Mouse (Mus musculus) C2C12 (cell line): ENCODE measurements around the gene Nedd9. TPM values are rescaled to one million over a fixed set of nuclear protein-coding genes. Genes with fewer than 3 reads are reported as not detected.

ENCODE experiments used
- H3K27me3 ChIP-seq: one replicate; pipeline ENCODE4 v1.6.1; 2011; ENCODE audit not compliant: control insufficient read depth, insufficient read depth, insufficient read length
- H3K36me3 ChIP-seq: one replicate; pipeline ENCODE4 v1.6.1; 2011; ENCODE audit not compliant: control insufficient read depth, insufficient read depth
- H3K4me3 ChIP-seq: one replicate; pipeline ENCODE4 v1.5.1; 2011; ENCODE audit warnings: mild to moderate bottlenecking, control low read depth; ENCODE audit not compliant: poor library complexity, insufficient read depth, severe bottlenecking
- H3K79me2 ChIP-seq: one replicate; pipeline ENCODE4 v1.6.1; 2011; ENCODE audit not compliant: control insufficient read depth, insufficient read depth
- H3K79me3 ChIP-seq: one replicate; pipeline ENCODE4 v1.6.1; 2011; ENCODE audit warnings: low read depth, control low read depth
- H3ac ChIP-seq: one replicate; pipeline ENCODE3; 2011; ENCODE audit warnings: low read depth; ENCODE audit not compliant: control insufficient read depth, insufficient read length
- CEBPB ChIP-seq: IDR thresholded peaks from one replicate; pipeline ENCODE4 v1.6.1; 2011; ENCODE audit warnings: low read depth, mild to moderate bottlenecking, control low read depth, moderate library complexity
- CTCF ChIP-seq: IDR thresholded peaks from one replicate; pipeline ENCODE4 v1.5.1; 2011; ENCODE audit not compliant: control insufficient read depth, insufficient read depth, insufficient read length
- FOSL1 ChIP-seq: IDR thresholded peaks from one replicate; pipeline ENCODE4 v1.8.0; 2011; ENCODE audit warnings: mild to moderate bottlenecking, low read length; ENCODE audit not compliant: poor library complexity, insufficient read depth, severe bottlenecking
- MAX ChIP-seq: IDR thresholded peaks from one replicate; pipeline ENCODE4 v1.6.1; 2011; ENCODE audit warnings: mild to moderate bottlenecking, control low read depth
- MYOD1 ChIP-seq: IDR thresholded peaks from one replicate; pipeline ENCODE4 v1.6.1; 2011; ENCODE audit warnings: low read depth; ENCODE audit not compliant: control insufficient read depth, insufficient read length
- MYOG ChIP-seq: IDR thresholded peaks from one replicate; pipeline ENCODE4 v1.6.1; 2011; ENCODE audit not compliant: control insufficient read depth, insufficient read length; ENCODE audit errors: extremely low read depth
- USF1 ChIP-seq: IDR thresholded peaks from one replicate; pipeline ENCODE4 v1.6.1; 2011; ENCODE audit warnings: low read depth, mild to moderate bottlenecking, control low read depth, moderate library complexity
- polyA plus RNA-seq: library from polyadenylated mRNA; unstranded; fragments of >200 nt; fragmentation: generic; extraction: Trizol; gene quantifications from one replicate; pipeline ENCODE4 v1.2.1, GENCODE M21; 2012; ENCODE audit warnings: missing spikeins

Nedd9 gene
- polyA plus RNA-seq, 1 experiment = 6.7 TPM

DNA sequence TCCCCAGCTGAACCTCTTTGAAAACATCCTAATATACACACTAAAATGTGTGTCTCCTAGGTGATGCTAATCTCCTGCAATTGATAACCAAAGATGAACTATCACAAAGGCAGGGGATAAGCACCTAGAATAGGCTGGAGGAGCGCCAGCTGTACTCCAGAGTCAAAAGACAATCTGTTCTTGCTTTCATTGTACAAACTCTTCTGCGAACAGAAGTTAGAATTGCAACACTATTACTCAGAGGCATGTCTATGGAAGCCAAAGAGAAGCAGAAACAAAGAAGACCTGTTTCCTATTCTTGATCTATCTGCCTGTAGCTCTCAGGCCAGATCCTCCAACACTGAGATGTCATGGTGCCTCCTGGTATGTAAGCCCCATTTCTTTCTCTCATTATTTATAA lies 38.0 kb downstream of the Nedd9 start:
- no peak overlapping the region for H3K4me3 ChIP-seq
- H3K36me3 ChIP-seq = no peaks in the 10 kb centered on the region
- H3K79me2 ChIP-seq = no peaks in the 10 kb centered on the region
- H3K27me3 ChIP-seq = no peaks in the 10 kb centered on the region
- no peak for TF ChIP-seq MYOG
- TF ChIP-seq MYOD1 = no peak
- TF ChIP-seq FOSL1 = no peak
- TF ChIP-seq MAX = no peak
- TF ChIP-seq CTCF = no peak
- TF ChIP-seq CEBPB = no peak
- no peak for TF ChIP-seq USF1
- no peak overlapping the region for H3ac ChIP-seq
- H3K79me3 ChIP-seq = no peaks in the 10 kb centered on the region

DNA sequence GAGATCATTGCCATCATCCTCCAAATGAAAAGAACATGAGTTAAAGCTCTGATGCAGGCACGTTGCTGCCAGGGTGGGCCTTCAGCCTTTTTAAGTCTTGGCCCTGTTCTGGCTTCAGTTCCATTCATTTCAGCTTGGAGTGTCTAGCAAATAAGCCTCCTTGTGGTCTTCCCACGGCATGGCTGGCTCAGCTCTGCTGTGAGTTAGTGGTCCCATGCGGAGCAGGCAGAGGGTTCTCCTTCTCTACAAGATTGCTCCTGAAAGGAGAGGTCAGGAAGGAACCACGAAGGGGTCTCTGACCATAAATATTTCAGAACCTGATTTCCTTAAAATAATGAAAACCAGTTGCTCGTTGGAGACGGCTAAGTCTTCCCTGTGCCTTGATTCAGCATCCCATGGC lies 40.0 kb downstream of the Nedd9 start:
- TF ChIP-seq FOSL1 (no peak), USF1 (no peak), CEBPB (no peak), MAX (no peak), CTCF (no peak), MYOD1 (no peak), MYOG (no peak)
- Histone ChIP-seq H3K27me3 (no peaks in the 10 kb centered on the region), H3K79me2 (no peaks in the 10 kb centered on the region), H3K36me3 (no peaks in the 10 kb centered on the region), H3K79me3 (no peaks in the 10 kb centered on the region), H3ac (no peak overlapping the region), H3K4me3 (no peak overlapping the region)

DNA sequence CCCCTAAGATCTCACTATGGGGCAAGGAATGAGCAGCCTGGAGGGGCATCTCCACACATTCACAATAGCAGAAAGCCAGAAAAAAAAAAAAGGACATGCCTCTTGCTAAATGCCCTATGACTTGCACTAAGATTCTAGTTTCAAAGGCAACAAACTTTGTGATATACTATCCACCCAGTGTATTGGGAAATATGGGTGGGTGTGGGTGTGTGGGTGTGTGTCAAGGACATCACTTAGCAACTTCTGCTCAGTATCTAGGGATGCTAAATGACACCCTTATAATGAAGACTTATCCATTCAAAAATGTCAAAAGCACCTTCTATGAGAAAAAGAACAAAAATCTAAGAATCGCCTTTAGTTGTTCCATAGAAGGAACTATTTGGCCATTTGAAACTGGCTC lies 40.6 kb downstream of the Nedd9 start:
- TF ChIP-seq MYOD1 (no peak), CEBPB (no peak), FOSL1 (no peak), CTCF (no peak), MAX (no peak), MYOG (no peak), USF1 (no peak)
- Histone ChIP-seq H3K27me3 (no peaks in the 10 kb centered on the region), H3ac (no peak overlapping the region), H3K36me3 (no peaks in the 10 kb centered on the region), H3K79me3 (no peaks in the 10 kb centered on the region), H3K4me3 (no peak overlapping the region), H3K79me2 (no peaks in the 10 kb centered on the region)

DNA sequence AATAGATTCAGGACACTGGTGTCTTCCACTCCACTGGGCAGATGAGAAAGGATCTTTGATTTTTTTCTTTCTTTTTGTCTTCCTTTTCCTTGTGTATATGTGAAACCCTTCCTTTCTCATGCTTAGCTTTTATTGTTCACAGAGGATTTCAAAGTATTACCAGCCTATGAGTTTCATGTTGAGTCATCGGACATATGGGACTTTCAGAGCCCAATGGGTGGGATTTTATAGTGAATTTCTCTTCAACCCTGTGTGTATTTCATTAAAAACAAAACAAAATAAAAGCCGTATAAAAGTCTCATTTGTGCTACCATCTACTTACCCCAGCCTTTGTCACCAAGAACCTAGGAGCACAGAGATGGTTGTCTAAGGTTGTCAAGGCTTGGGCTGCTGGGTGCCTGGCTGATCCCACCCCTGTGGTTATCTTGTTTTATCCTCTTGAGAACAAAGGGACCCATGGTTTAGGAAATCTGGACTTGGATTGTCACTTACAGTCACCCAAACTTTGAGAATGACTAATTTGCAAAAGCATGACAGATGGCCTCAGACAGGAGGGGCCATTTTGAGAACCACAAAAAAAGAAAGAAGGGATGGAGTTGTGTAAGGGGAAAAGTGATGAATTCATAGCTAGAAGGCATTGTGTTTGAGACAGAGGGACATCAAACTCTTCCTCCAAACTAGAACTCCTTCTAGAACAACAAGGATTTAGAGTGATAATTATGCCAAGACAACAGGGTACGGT lies 41.9 kb downstream of the Nedd9 start:
- no peak overlapping the region for H3ac ChIP-seq
- H3K79me2 ChIP-seq = no peaks in the 10 kb centered on the region
- no peaks in the 10 kb centered on the region for H3K79me3 ChIP-seq
- no peaks in the 10 kb centered on the region for H3K27me3 ChIP-seq
- no peaks in the 10 kb centered on the region for H3K36me3 ChIP-seq
- no peak overlapping the region for H3K4me3 ChIP-seq
- no peak for TF ChIP-seq MYOG
- TF ChIP-seq USF1 = no peak
- TF ChIP-seq MAX = no peak
- no peak for TF ChIP-seq CTCF
- no peak for TF ChIP-seq FOSL1
- TF ChIP-seq CEBPB = no peak
- no peak for TF ChIP-seq MYOD1

DNA sequence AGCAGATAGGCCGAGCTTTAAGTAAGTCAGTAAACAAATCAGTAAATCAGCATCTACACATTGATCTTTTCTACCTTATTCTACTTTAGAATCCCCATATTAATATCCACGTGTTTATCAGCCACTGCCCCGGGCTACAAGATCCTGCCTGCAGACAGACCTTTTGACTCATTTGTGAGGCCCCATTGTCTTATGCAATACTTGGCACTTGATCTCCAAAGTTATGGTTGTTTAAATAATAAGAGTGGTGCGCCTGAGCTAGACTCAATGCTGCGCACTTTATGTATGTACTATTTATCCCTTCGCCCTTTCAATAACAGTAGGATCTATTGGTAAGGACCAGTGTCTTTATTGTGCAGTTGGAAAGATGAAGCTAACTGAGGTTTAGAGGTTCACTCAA lies 42.9 kb downstream of the Nedd9 start:
- Histone ChIP-seq H3K36me3 (no peaks in the 10 kb centered on the region), H3ac (no peak overlapping the region), H3K79me2 (no peaks in the 10 kb centered on the region), H3K27me3 (no peaks in the 10 kb centered on the region), H3K4me3 (no peak overlapping the region), H3K79me3 (no peaks in the 10 kb centered on the region)
- TF ChIP-seq CEBPB (peak; percentile 22), MYOD1 (no peak)

DNA sequence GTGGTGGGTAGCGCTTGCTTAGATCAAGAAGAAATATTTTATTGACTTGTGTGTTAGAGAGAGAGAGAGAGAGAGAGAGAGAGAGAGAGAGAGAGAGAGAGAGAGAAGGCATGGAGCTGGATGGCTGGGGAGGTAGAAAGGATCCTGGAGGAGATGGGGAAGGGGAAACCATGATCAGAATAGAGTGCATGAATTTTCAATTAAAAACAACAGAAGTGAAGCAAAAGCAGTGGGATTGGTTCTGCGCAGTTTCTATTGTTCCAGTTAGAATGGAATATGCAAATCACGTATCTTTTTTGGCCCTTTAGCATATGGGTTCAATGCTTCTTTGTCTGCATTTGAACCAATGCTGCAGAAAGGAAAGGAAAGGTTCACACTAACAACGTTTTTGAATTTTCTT lies 45.0 kb downstream of the Nedd9 start:
- H3K36me3 ChIP-seq = no peaks in the 10 kb centered on the region
- TF ChIP-seq FOSL1 (no peak), USF1 (no peak), MAX (no peak), CEBPB (no peak), MYOD1 (no peak), MYOG (no peak), CTCF (no peak)
- H3K27me3 ChIP-seq = no peaks in the 10 kb centered on the region
- H3ac ChIP-seq = no peak overlapping the region
- H3K79me3 ChIP-seq = no peaks in the 10 kb centered on the region
- H3K4me3 ChIP-seq = no peak overlapping the region
- no peaks in the 10 kb centered on the region for H3K79me2 ChIP-seq
